Mouse (Mus musculus) lung, adult 18-20 months (tissue): ENCODE data around the gene Lpar3.

Source experiments
- DNase-seq, 2 experiments: peaks; one replicate each; pipeline ENCODE4 v3.0.0; 2022; ENCODE audit warnings: mixed read lengths in 2 of 2

Lpar3 gene

GRCm38 (mm10) chr3:146211141-146211747 is 9.5 kb upstream of the Lpar3 start:
- no peak for DNase-seq

- DNase-seq, result no peak
Observed at GRCm38 (mm10) chr3:146211964-146212363, 8.8 kb upstream of the Lpar3 start.

- no peak for DNase-seq
Observed at GRCm38 (mm10) chr3:146213336-146213735, 7.4 kb upstream of the Lpar3 start.

- DNase-seq, result no peak
Observed at GRCm38 (mm10) chr3:146216561-146216960, 4.2 kb upstream of the Lpar3 start.

- DNase-seq, result peak; percentile 43 to 63
Observed at GRCm38 (mm10) chr3:146224271-146224670, 3.5 kb downstream of the Lpar3 start.

- no peak for DNase-seq
Observed at GRCm38 (mm10) chr3:146225061-146225761, 4.4 kb downstream of the Lpar3 start.

- DNase-seq, result no peak
Observed at GRCm38 (mm10) chr3:146227427-146227826, 6.7 kb downstream of the Lpar3 start.

- no peak for DNase-seq
Observed at GRCm38 (mm10) chr3:146228559-146229310, 8.0 kb downstream of the Lpar3 start.

- no peak for DNase-seq
Observed at GRCm38 (mm10) chr3:146232708-146233107, 11.9 kb downstream of the Lpar3 start.

GRCm38 (mm10) chr3:146233741-146234140 is 13.0 kb downstream of the Lpar3 start:
- DNase-seq, result peak in 1 of 2 experiments; percentile 43

- no peak for DNase-seq
Observed at GRCm38 (mm10) chr3:146234530-146234929, 13.8 kb downstream of the Lpar3 start.

GRCm38 (mm10) chr3:146236280-146236679 is 15.5 kb downstream of the Lpar3 start:
- DNase-seq, result no peak

- DNase-seq, result no peak
Observed at GRCm38 (mm10) chr3:146237676-146238075, 16.9 kb downstream of the Lpar3 start.

GRCm38 (mm10) chr3:146244630-146245029 is 23.9 kb downstream of the Lpar3 start:
- DNase-seq, result no peak

GRCm38 (mm10) chr3:146246557-146246956 is 25.8 kb downstream of the Lpar3 start:
- DNase-seq, result peak; percentile 45 to 51

- DNase-seq, result no peak
Observed at GRCm38 (mm10) chr3:146246992-146247391, 26.2 kb downstream of the Lpar3 start.

GRCm38 (mm10) chr3:146249895-146250294 is 29.1 kb downstream of the Lpar3 start:
- no peak for DNase-seq

- DNase-seq, result no peak
Observed at GRCm38 (mm10) chr3:146251771-146252170, 31.0 kb downstream of the Lpar3 start.

- no peak for DNase-seq
Observed at GRCm38 (mm10) chr3:146253736-146254320, 33.1 kb downstream of the Lpar3 start.

- DNase-seq, result no peak
Observed at GRCm38 (mm10) chr3:146255123-146255522, 34.4 kb downstream of the Lpar3 start.

GRCm38 (mm10) chr3:146257483-146258122 is 36.8 kb downstream of the Lpar3 start:
- no peak for DNase-seq

- DNase-seq, result peak; percentile 68 to 82
Observed at GRCm38 (mm10) chr3:146260203-146260602, 39.4 kb downstream of the Lpar3 start.

GRCm38 (mm10) chr3:146260845-146261244 is 40.1 kb downstream of the Lpar3 start:
- no peak for DNase-seq
